Mouse (Mus musculus) hindbrain, embryonic 13.5 days (tissue): ENCODE results near the gene Olfr1042. TPM values are rescaled to one million over a fixed set of nuclear protein-coding genes. Genes with fewer than 3 reads are reported as not detected.
"Not testable (repeated sequence)": the region's sequence is repeated elsewhere in the genome, so short reads cannot be mapped to it uniquely, and the experiment has no call there.

ENCODE experiments used
- ATAC-seq: fragments of 200-750 bp; cut with Nextera tagmentation; 2 replicates; pipeline ENCODE4 v1.8.0; 2017; ENCODE audit warnings: moderate TSS enrichment; ENCODE audit not compliant: low FRiP score
- H3K27ac ChIP-seq: fragments of 300-500 bp; sonication (generic); 2 replicates; pipeline ENCODE4 v1.5.1; 2015; ENCODE audit warnings: inconsistent platforms, mild to moderate bottlenecking, moderate library complexity
- H3K27me3 ChIP-seq: fragments of 300-500 bp; sonication (generic); 2 replicates; pipeline ENCODE4 v1.6.1; 2015; ENCODE audit warnings: mild to moderate bottlenecking, inconsistent platforms
- H3K36me3 ChIP-seq: fragments of 300-500 bp; sonication (generic); 2 replicates; pipeline ENCODE4 v1.6.1; 2015; ENCODE audit warnings: mild to moderate bottlenecking, inconsistent platforms
- H3K4me1 ChIP-seq: fragments of 300-500 bp; sonication (generic); replicated peaks from 2 replicates; pipeline ENCODE4 v1.6.1; 2015; ENCODE audit warnings: inconsistent platforms
- H3K4me2 ChIP-seq: fragments of 300-500 bp; sonication (generic); 2 replicates; pipeline ENCODE4 v1.6.1; 2015; ENCODE audit warnings: inconsistent platforms, mild to moderate bottlenecking, moderate library complexity
- H3K4me3 ChIP-seq: fragments of 300-500 bp; sonication (generic); 2 replicates; pipeline ENCODE4 v1.5.1; 2015; ENCODE audit warnings: mild to moderate bottlenecking, inconsistent platforms
- H3K9ac ChIP-seq: fragments of 300-500 bp; sonication (generic); 2 replicates; pipeline ENCODE4 v1.6.1; 2015; ENCODE audit warnings: mild to moderate bottlenecking, inconsistent platforms
- H3K9me3 ChIP-seq: fragments of 300-500 bp; sonication (generic); 2 replicates; pipeline ENCODE4 v1.6.1; 2016; ENCODE audit warnings: inconsistent platforms
- WGBS: fragments of 180-500 bp; shearing (Covaris S2); methylation state at CpG from one replicate; pipeline ENCODE4 v1.1.7; 2015; 5-methylcytosine and 5-hydroxymethylcytosine counted together
- polyA plus RNA-seq: library from polyadenylated mRNA; unstranded; fragments of >200 nt; fragmentation: Nextera tagmentation; extraction: Ambion mirVana; gene quantifications from 2 replicates; pipeline ENCODE4 v1.2.1, GENCODE M21; 2015

The Olfr1042 gene
- polyA plus RNA-seq: not detected in 2 replicates

DNA sequence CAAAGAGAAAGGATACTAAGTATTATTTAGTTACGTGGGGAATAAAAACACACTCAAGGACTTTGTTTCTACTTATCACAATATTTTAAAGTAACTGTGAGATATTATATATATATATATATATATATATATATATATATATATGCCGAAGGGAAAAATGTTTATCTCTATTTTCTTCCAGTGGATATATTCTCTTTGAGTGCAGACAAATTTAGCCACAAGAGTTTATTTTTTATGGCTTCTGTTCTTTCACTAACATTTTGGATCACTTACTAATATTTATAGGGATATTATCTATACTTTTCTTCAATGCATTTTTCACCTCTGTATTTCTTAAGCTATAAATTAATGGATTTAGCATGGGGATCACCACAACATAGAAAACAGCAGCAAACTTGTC, at the start of gene Olfr1042:
Gene Olfr1042 (minus strand): TSS at position 101 of the 400 bp plus-strand sequence.
- Histone ChIP-seq H3K4me3 (no peak within 1 kb of the TSS), H3K9me3 (no peaks in the 10 kb centered on the region), H3K4me2 (no peak within 1 kb of the TSS), H3K9ac (no peak within 1 kb of the TSS), H3K27me3 (no peaks in the 10 kb centered on the region), H3K27ac (no peak within 1 kb of the TSS), H3K4me1 (no peaks in the 10 kb centered on the region), H3K36me3 (no peaks in the 10 kb centered on the region)
- ATAC-seq: no peak
- 87% methylated on average over 2 of the region's 2 CpGs for WGBS

DNA sequence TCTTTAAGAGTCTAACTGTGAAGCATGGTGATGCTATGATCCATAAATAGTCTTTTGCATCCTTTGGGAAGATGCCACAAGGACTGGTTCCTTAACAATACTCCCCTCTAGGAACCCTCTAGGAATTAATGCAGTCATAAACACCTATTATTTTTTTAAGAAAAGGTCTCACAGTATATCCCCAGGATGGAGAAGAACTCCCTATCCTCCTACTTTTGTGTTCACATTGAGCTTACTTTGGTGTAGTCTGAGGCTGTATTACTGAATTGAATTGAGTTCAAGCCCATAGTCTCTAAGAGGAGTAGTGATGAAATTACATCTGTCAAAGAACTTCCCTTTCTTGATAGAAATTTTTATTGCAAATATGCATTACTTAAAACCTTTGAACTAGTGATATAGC, 41.3 kb upstream of the Olfr1042 start, which contains the start of gene Olfr1045:
Gene Olfr1045 (minus strand): TSS at position 101 of the 400 bp plus-strand sequence.
- ATAC-seq: no peak
- no peak within 1 kb of the TSS for H3K4me2 ChIP-seq
- H3K9ac ChIP-seq: no peak within 1 kb of the TSS
- no peak within 1 kb of the TSS for H3K4me3 ChIP-seq
- H3K27ac ChIP-seq: no peak within 1 kb of the TSS
- no peaks in the 10 kb centered on the region for H3K27me3 ChIP-seq
- H3K36me3 ChIP-seq: no peaks in the 10 kb centered on the region
- H3K9me3 ChIP-seq: no peaks in the 10 kb centered on the region; the same call in 1 of the 2 replicates
- no peaks in the 10 kb centered on the region for H3K4me1 ChIP-seq

DNA sequence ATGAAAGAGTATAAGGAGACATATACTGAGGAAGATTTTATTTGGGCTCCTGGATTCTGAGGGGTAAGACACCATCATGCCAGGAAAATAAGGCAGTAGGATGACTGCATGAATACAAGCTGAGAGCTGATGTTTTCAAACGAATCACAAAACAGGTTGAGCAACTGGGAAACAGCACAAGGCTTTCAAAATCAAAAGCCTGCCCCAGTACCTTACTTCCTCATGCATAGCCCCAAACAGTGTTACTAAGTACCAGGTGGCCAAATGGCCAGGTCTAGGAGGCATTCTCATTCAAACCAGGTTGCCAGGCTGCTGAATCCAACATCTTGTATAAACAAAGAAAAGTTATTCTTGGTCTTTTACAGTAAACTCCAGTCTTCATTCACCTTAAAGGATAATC, 34.2 kb upstream of the Olfr1042 start:
- Histone ChIP-seq H3K9ac (no peak overlapping the region), H3K9me3 (no peaks in the 10 kb centered on the region), H3K4me2 (no peak overlapping the region), H3K36me3 (no peaks in the 10 kb centered on the region), H3K27ac (no peak overlapping the region), H3K27me3 (no peaks in the 10 kb centered on the region), H3K4me1 (no peaks in the 10 kb centered on the region), H3K4me3 (no peak overlapping the region)
- 59% methylated on average over 1 of the region's 1 CpGs for WGBS
- no peak for ATAC-seq

DNA sequence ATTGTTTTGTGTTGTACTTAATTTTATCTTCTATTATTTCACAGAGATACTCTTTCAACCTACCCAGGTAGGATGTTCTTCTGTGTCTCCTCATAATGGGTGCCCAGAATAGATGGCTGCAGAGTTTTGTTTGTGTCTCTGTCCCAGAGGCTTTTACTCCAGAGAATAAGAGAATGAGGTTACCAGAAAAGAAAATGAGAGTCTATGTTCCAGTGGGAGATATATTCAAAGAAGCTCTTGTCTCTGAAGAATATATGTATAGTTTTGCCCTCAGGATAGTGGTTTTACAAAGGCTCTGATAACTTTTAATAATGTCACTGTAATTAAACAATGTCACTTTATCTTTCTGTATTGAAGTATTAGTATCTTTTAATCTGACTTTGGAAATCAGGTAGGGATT, 23.9 kb upstream of the Olfr1042 start, which contains the start of gene Olfr52:
Gene Olfr52 (minus strand): TSS at position 101 of the 400 bp plus-strand sequence.
- no peak within 1 kb of the TSS for H3K4me3 ChIP-seq
- no peak for ATAC-seq
- H3K4me2 ChIP-seq: no peak within 1 kb of the TSS

DNA sequence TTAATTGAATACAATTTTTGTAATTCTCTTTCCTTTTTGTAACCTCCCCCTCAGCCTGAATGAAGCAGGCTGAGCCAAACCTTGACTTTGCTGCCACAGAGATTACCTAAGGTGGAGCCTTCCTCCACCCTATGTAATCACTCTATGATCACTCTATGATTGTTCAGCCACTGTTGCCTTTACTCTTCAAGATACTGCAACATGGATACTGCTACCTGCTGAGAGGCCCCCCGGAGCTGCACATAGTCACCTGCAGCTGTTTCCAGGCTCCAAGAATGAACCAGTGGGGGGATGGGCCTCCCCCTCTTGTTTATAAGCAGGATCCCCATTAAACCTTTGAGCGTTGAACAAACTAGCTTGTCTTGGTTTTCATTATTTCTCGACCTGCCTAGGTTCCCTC, 18.3 kb upstream of the Olfr1042 start:
- H3K27ac ChIP-seq: no peak overlapping the region
- H3K9me3 ChIP-seq: no peaks in the 10 kb centered on the region
- no peak overlapping the region for H3K9ac ChIP-seq
- no peaks in the 10 kb centered on the region for H3K4me1 ChIP-seq
- H3K4me3 ChIP-seq: no peak overlapping the region
- H3K36me3 ChIP-seq: no peaks in the 10 kb centered on the region
- 87% methylated on average over 3 of the region's 3 CpGs for WGBS
- no peak for ATAC-seq
- no peaks in the 10 kb centered on the region for H3K27me3 ChIP-seq
- H3K4me2 ChIP-seq: no peak overlapping the region

More for the DNA sequence above, 23.9 kb upstream of the Olfr1042 start, which contains the start of gene Olfr52:
- Histone ChIP-seq H3K36me3 (no peaks in the 10 kb centered on the region), H3K27ac (no peak within 1 kb of the TSS), H3K9me3 (no peaks in the 10 kb centered on the region), H3K27me3 (no peaks in the 10 kb centered on the region), H3K4me1 (no peaks in the 10 kb centered on the region), H3K9ac (no peak within 1 kb of the TSS)

DNA sequence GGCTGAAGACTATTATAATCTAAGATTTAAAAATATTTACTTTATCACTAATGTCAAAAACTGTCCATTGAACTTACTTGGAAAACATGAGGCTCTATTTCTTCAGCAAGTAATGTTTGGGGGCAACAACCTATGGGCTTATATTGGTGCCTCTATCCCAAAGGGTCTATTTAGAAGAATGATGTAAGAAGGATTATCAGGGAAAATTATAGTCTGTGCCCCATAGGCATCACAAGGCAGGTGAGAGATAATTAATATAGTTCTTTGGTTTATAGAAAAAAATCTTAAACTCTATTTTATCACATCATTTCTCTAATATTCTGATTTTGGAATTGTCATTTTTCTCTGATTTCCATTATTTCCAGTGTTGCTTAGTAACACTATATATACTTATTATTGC, 16.1 kb upstream of the Olfr1042 start, which contains the start of gene Olfr1044:
Gene Olfr1044 (minus strand): TSS at position 101 of the 400 bp plus-strand sequence.
- H3K4me1 ChIP-seq: no peaks in the 10 kb centered on the region
- no peak for ATAC-seq

DNA sequence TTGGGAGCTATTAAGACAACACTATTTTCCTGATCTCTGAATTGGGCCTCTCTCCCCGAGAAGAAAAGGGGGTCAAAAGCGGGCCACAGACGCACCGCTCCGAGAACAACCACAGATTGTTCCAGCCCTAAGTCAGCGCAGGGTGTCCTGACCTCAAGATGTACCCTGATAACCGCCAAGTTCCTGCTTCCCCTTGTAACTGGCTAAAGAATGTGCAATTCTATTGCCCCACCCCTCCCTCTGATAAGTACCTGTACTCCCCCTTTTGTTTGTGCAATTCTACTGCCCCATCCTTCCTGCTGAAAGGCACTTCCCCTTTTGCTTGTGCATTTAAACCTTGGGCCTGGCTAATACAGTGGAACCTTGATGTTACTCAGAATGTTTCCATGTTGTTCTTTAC, 13.8 kb upstream of the Olfr1042 start:
- 90% methylated on average over 7 of the region's 7 CpGs for WGBS
- H3K36me3 ChIP-seq: not testable (repeated sequence)

More for the DNA sequence above, 16.1 kb upstream of the Olfr1042 start, which contains the start of gene Olfr1044:
- Histone ChIP-seq H3K36me3 (no peaks in the 10 kb centered on the region), H3K27me3 (no peaks in the 10 kb centered on the region), H3K4me3 (no peak within 1 kb of the TSS), H3K27ac (no peak within 1 kb of the TSS), H3K9me3 (no peaks in the 10 kb centered on the region), H3K9ac (no peak within 1 kb of the TSS), H3K4me2 (no peak within 1 kb of the TSS)

DNA sequence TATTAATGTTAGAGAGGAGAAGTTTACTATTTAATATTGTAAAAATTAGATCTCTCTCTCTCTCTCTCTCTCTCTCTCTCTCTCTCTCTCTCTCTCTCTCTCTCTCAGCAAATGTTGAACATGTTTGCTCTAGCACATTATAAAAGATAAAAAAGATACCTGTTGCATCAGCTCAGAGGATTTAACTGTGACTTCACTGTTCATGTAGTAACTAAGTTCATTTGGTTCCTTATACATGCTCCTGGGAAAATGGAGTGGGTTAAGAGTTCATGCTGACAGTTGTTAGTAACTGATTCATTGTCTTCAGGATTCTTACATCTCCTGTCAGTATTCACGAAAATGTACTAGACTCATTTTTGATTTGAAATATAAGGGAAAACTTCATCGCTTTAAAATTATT, 5.8 kb upstream of the Olfr1042 start, which contains the start of gene Olfr1043:
Gene Olfr1043 (minus strand): TSS at position 101 of the 400 bp plus-strand sequence.
- WGBS: 91% methylated on average over 2 of the region's 2 CpGs
- Histone ChIP-seq H3K27me3 (no peaks in the 10 kb centered on the region), H3K4me2 (no peak within 1 kb of the TSS), H3K27ac (no peak within 1 kb of the TSS), H3K4me3 (no peak within 1 kb of the TSS), H3K4me1 (no peaks in the 10 kb centered on the region), H3K9me3 (no peaks in the 10 kb centered on the region), H3K36me3 (no peaks in the 10 kb centered on the region), H3K9ac (no peak within 1 kb of the TSS)
- ATAC-seq: no peak

More for the DNA sequence above, 13.8 kb upstream of the Olfr1042 start:
- not testable (repeated sequence) for H3K4me3 ChIP-seq, H3K4me2 ChIP-seq, H3K9me3 ChIP-seq, ATAC-seq, H3K9ac ChIP-seq, H3K4me1 ChIP-seq, H3K27me3 ChIP-seq, H3K27ac ChIP-seq

DNA sequence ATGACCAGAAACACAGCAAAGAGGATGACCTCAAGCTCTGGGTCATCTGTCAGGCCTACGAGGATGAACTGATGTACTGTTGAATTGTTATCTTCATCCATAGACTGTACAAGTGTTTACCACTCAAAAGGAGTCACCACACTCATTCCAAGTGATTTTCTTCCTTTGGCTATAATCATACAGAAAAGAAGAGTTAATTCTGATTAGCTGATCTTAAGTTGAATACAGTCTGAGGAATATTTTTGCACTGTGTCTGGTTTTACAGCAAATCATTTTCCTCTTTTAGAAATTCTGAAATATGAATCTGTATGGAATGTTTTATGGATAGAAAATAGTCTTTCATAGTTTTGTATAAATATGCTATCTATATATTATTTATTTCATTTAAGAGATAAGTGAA, 15.0 kb downstream of the Olfr1042 start, which contains the start of gene Olfr1040:
Gene Olfr1040 (minus strand): TSS at position 101 of the 400 bp plus-strand sequence.
- Histone ChIP-seq H3K27ac (no peak within 1 kb of the TSS), H3K27me3 (no peaks in the 10 kb centered on the region), H3K9me3 (no peaks in the 10 kb centered on the region), H3K4me3 (no peak within 1 kb of the TSS), H3K36me3 (no peaks in the 10 kb centered on the region), H3K4me1 (no peaks in the 10 kb centered on the region), H3K4me2 (no peak within 1 kb of the TSS), H3K9ac (no peak within 1 kb of the TSS)
- ATAC-seq: no peak
- 88% methylated on average over 1 of the region's 1 CpGs for WGBS

DNA sequence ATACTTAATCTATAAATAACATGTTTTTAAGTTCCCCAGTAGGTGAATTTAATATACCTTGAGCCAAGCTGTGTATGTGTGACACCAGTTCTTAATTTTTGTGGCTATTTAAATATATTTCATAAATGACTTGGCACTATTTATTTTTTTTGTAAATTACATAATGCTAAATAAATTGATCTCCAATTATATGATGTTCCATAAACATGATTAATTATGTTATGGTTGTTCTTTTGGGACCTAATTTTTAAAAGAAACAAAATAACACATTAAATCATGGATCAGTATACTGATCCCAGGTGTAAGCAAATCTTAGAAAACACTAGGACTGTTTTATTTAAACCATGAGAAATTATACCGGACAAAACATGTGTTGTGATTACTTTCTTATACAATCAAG, 25.8 kb downstream of the Olfr1042 start, which contains the start of gene Olfr1039:
Gene Olfr1039 (minus strand): TSS at position 101 of the 400 bp plus-strand sequence.
- ATAC-seq: no peak
- Histone ChIP-seq H3K9ac (no peak within 1 kb of the TSS), H3K4me1 (no peaks in the 10 kb centered on the region), H3K36me3 (no peaks in the 10 kb centered on the region), H3K4me2 (no peak within 1 kb of the TSS), H3K9me3 (no peaks in the 10 kb centered on the region), H3K4me3 (no peak within 1 kb of the TSS), H3K27me3 (no peaks in the 10 kb centered on the region), H3K27ac (no peak within 1 kb of the TSS)
- 95% methylated on average over 1 of the region's 1 CpGs for WGBS

Other genes starting within 250 kb of the Olfr1042 start
- gene Olfr1025-ps1, start 246.6 kb downstream of the Olfr1042 start, polyA plus RNA-seq: not detected in 2 replicates
- not detected in 2 replicates for gene Olfr1026, start 240.3 kb downstream of the Olfr1042 start, polyA plus RNA-seq
- gene Olfr1028, start 211.4 kb downstream of the Olfr1042 start, polyA plus RNA-seq: not detected in 2 replicates
- gene Olfr1029, start 187.9 kb downstream of the Olfr1042 start, polyA plus RNA-seq: not detected in 2 replicates
- not detected in 2 replicates for gene Olfr1030, start 182.6 kb downstream of the Olfr1042 start, polyA plus RNA-seq
- gene Olfr1031, start 171.5 kb downstream of the Olfr1042 start, polyA plus RNA-seq: not detected in 2 replicates
- not detected in 2 replicates for gene Olfr1032, start 156.3 kb downstream of the Olfr1042 start, polyA plus RNA-seq
- not detected in 2 replicates for gene Olfr1033, start 141.2 kb downstream of the Olfr1042 start, polyA plus RNA-seq
- gene Olfr1034, start 116.0 kb downstream of the Olfr1042 start, polyA plus RNA-seq: not detected in 2 replicates
- gene Olfr1036, start 87.8 kb downstream of the Olfr1042 start, polyA plus RNA-seq: not detected in 2 replicates
- gene Olfr1037, start 74.5 kb downstream of the Olfr1042 start, polyA plus RNA-seq: not detected in 2 replicates
- gene Olfr1039, start 25.9 kb downstream of the Olfr1042 start, polyA plus RNA-seq: not detected in 2 replicates
- gene Olfr1040, start 15.1 kb downstream of the Olfr1042 start, polyA plus RNA-seq: not detected in 2 replicates
- not detected in 2 replicates for gene Olfr1043, start 5.7 kb upstream of the Olfr1042 start, polyA plus RNA-seq
- not detected in 2 replicates for gene Olfr1044, start 16.0 kb upstream of the Olfr1042 start, polyA plus RNA-seq
- gene Olfr52, start 23.8 kb upstream of the Olfr1042 start, polyA plus RNA-seq: not detected in 2 replicates
- gene Olfr1045, start 41.2 kb upstream of the Olfr1042 start, polyA plus RNA-seq: not detected in 2 replicates
- gene Olfr1046, start 57.5 kb upstream of the Olfr1042 start, polyA plus RNA-seq: not detected in 2 replicates
- gene Olfr1047, start 69.6 kb upstream of the Olfr1042 start, polyA plus RNA-seq: not detected in 2 replicates
- not detected in 2 replicates for gene Olfr1048, start 78.5 kb upstream of the Olfr1042 start, polyA plus RNA-seq
- gene Olfr1049, start 96.5 kb upstream of the Olfr1042 start, polyA plus RNA-seq: not detected in 2 replicates
- gene Olfr1051, start 117.2 kb upstream of the Olfr1042 start, polyA plus RNA-seq: not detected in 2 replicates
- not detected in 2 replicates for gene Olfr1052, start 130.6 kb upstream of the Olfr1042 start, polyA plus RNA-seq
- not detected in 2 replicates for gene Olfr1053, start 153.4 kb upstream of the Olfr1042 start, polyA plus RNA-seq
- not detected in 2 replicates for gene Olfr1054, start 173.6 kb upstream of the Olfr1042 start, polyA plus RNA-seq
- not detected in 2 replicates for gene Olfr1055, start 188.4 kb upstream of the Olfr1042 start, polyA plus RNA-seq
- not detected in 2 replicates for gene Olfr1056, start 200.6 kb upstream of the Olfr1042 start, polyA plus RNA-seq
- gene Olfr1057, start 216.6 kb upstream of the Olfr1042 start, polyA plus RNA-seq: not detected in 2 replicates
- gene Olfr1058, start 226.7 kb upstream of the Olfr1042 start, polyA plus RNA-seq: not detected in 2 replicates